Mouse (Mus musculus): ENCODE measurements around the gene Rhoh. TPM values are rescaled to one million over a fixed set of nuclear protein-coding genes. Genes with fewer than 3 reads are reported as not detected.

Gene Rhoh
- polyA plus RNA-seq, 1 experiment from 2014 or later: 0.30 TPM

GRCm38 (mm10) chr5:65941145-65941544 is 80.1 kb downstream of the Rhoh start:
- no peaks in the 10 kb centered on the region for H3K36me3 ChIP-seq (ENCODE audit: control insufficient read depth, insufficient read depth)
- WGBS: 81% methylated on average over 4 of the region's 4 CpGs
- H3K9ac ChIP-seq (replicated peaks; ENCODE audit: low read depth, low read length): no peak overlapping the region
- H3K27ac ChIP-seq (ENCODE audit: low read length): no peak overlapping the region
- no peaks in the 10 kb centered on the region for H3K27me3 ChIP-seq (replicated peaks; ENCODE audit: control insufficient read depth, insufficient read depth, low read length)
- no peaks in the 10 kb centered on the region for H3K9me3 ChIP-seq (ENCODE audit: control insufficient read depth, low read length)
- no peak for ATAC-seq
- no peaks in the 10 kb centered on the region for H3K4me1 ChIP-seq (replicated peaks; ENCODE audit: control insufficient read depth, insufficient read depth, low read length)
- H3K4me2 ChIP-seq (ENCODE audit: low read length): no peak overlapping the region
- no peak overlapping the region for H3K4me3 ChIP-seq (replicated peaks; ENCODE audit: low read length)

Other genes with a start within 250 kb of the Rhoh start
- 62.8 and 64.0 TPM in 2 replicates for gene Pds5a, start 162.9 kb upstream of the Rhoh start, polyA plus RNA-seq (2015; fragmentation: Nextera tagmentation; extraction: Ambion mirVana)
- gene N4bp2, start 97.7 kb upstream of the Rhoh start, polyA plus RNA-seq (2015; fragmentation: Nextera tagmentation; extraction: Ambion mirVana): 19.0 and 22.4 TPM in 2 replicates
- not detected in 2 replicates for gene Chrna9, start 73.7 kb downstream of the Rhoh start, polyA plus RNA-seq (2015; fragmentation: Nextera tagmentation; extraction: Ambion mirVana)
- not detected in 2 replicates for gene 9130230L23Rik, start 143.1 kb downstream of the Rhoh start, polyA plus RNA-seq (2015; fragmentation: Nextera tagmentation; extraction: Ambion mirVana)